Mouse (Mus musculus) spleen, postnatal 36 days (tissue): Measurements from ENCODE around the gene Snx20.
A peak's percentile ranks its signal among the peaks of the same experiment; 100 is the strongest.

Experiments
- DNase-seq, 2 experiments: peaks; one replicate each; pipeline ENCODE4 v3.0.0; 2022; ENCODE audit warnings: low spot score in 2 of 2, mixed read lengths in 1 of 2

Snx20 gene

DNA sequence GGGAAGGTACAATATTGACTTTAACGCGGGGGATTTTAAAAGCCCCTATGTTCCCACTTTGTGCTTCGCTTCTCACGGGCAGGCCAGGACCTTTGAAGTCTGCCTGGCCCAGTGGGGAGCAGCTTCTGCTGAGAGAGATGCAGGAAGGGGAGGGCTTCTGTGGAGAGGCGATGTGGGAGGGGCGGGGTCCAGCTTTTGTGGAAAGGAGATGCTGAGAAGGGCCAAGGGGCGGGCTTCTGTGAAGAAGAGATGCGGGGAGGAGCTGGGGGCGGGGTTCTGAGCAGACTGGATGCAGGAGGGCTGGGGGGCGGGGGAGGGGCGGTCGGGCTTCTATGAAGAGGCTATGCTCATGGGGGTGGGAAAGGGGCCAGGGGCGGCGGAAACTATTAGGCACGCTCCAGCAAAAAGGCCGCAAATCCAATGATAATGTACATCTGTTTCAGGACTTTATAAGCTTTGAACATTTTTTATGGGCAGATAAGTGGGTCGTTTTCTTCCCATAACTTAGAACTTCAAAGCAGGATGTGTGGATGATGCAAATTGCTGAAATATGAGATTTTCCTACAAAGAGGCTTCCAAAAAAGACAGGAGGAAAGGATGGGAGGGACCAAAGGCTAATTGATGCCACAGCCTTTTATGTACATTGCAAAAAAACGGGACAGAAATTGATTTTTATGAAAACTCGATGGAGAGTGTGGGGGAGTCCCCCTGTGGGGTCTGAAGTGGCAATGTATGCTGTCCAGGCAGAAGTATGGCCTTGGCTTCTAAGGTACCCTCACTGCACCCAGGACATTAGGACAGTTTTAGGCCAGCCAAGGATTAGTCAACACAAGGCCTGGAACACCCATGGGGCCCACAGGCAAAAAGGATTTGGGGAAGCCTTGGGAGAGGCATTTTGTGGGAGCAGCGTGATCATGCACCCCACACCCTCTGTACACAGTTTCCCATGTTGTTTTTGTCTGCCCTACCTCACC is 31.6 kb downstream of the Snx20 start:
- DNase-seq: peak in 1 of 2 experiments; percentile 24

DNA sequence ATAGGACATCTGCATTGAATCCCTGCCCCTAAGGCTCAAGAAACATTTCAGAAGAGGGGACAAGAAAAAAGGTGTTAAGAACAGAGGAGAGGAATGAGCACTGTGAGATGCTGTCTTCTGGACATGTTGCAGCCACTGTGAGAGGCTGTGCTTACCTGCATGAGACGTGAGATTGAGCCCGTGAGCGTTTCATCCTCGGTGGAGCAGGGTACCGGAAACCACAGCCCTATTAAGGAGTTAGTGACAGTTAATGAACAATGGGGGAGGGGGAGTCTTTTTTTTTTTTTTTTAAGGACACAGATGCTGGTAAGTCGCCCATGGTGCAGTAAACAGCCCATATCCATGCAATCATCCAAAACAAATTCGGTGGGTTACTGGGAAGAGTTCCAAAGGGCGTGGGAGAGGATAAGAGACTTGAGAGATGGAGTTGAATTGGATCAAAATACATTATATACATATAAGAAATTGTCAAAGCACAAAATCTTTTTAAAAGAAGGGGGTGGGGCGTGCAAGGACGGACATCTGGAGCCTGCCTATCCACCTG is 32.4 kb downstream of the Snx20 start:
- DNase-seq: no peak

DNA sequence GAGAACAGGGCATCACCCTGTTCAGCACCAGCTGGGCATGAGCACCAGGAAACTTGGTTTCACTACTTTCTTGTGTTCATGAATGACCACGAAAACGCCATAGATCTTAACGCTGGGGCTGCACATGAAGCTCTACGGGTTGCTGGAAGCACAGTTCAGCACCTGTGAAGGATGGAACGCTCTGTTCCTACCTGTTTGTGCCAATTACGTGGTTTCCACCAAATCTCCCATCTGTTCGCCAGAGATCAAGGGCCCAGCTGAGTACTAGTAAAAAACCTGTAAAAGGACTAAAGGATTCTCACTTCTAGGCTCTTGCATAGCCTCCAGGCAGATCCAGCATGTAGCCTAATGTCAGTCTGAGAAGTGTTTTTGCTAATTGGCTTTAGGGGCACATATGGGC is 36.4 kb downstream of the Snx20 start:
- no peak for DNase-seq

DNA sequence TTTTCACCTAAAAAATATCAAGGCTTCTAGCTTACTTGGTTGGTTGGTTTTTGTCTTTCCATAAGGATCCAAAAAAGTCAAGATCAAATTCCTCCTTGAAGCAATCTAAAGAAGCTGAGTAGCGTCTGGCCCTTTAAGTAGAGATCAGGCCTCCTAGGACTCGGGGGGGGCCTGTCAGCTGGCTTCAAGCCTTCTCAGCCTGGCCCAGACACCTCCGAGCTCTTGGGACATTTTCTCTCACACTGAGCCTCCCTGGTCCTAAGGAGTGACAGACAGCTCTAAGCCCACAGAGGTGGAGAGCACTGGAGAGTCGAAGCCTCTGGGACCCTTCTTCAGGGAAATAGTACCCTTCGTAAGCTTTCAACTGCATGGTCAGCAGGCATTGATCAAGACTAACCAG is 37.4 kb downstream of the Snx20 start:
- DNase-seq: no peak

DNA sequence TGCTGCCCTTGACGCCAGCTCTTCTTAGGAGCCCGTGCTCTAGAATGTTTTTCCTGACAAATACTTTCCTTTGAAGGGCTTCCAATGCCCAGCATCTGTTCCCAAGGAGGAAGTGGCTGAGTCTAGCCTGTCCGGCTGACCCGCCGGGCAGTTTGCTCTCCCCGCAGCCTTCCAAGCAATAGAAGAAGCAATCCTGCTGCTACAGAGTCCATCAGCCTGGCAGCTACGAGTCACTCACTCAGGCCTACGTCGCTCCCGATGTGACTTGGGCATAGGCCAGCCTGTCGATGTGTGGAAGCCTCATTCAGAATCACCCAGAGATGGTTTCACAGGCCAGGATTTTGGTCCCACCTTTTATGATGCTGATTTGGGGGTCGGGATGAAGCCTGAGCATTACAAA is 39.9 kb downstream of the Snx20 start:
- DNase-seq: no peak

DNA sequence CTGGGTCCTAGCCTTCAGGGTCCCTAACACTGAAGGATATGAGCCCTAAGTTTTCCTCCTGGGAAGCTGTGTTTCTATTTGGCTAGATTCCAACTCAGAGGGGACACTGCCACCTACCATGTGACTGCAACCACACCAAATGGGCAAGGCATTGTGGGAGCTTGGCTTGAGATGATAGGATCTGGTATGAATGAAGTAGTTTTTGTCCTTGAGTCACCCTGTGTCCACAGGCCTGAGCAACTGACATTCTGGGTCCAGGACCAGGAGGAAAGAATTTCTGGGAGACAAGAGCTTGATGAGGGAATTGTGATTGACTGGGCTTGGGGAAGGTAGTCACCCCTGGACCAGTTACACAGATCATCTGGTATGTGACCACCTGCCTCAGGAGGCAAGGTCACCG is 42.0 kb downstream of the Snx20 start:
- no peak for DNase-seq

DNA sequence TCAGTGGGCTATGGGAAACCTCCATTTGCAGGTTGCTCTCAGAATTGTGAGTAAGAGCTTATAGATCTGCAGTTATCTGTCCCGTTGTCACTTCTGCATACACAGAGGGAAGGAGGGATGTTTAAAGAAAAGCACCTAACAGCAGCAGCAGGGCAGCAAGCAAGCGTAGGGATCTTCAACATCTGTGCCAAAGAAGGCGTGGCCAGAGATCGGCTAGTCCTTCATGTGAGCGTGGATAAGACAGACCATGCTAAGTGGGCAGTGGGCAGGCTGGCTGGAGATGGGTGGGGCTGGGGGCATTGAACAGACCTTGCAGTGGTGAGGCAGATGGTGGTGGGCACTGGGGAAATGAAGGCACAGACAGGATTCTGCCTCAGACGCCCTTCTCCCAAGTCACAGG is 45.7 kb downstream of the Snx20 start:
- no peak for DNase-seq

DNA sequence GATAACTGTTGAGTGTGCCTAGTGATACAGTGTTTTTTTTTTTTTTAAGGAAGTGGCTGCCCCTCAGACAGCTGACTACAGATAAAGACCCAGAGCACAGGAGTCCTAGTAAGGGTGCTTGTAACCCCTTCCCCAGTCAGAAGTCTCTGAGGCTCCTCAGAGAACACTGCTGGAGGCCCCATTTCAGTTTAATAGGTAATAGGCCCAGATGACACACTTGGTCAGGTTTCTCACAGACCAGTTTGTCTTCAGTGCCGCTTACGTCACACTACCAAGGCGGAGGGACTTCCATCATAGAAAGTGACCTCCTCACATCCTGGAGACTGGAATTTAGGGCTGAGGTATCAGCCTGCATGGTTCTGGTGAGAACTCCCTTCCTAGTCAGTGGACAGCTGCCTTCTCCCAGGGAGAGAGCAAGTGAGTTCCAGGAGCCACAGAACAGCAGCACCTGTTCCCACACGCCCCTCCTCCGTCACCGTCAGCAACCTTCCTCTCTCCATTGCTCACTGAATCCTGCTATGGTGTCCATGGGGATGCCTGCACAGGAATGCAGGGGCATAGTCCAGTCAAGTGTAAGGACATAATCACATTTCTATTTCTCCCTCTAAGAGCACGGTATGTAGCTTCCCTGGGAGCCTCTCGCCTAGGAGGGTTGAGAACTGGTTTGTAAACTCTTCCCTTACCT is 47.6 kb downstream of the Snx20 start:
- DNase-seq: no peak

DNA sequence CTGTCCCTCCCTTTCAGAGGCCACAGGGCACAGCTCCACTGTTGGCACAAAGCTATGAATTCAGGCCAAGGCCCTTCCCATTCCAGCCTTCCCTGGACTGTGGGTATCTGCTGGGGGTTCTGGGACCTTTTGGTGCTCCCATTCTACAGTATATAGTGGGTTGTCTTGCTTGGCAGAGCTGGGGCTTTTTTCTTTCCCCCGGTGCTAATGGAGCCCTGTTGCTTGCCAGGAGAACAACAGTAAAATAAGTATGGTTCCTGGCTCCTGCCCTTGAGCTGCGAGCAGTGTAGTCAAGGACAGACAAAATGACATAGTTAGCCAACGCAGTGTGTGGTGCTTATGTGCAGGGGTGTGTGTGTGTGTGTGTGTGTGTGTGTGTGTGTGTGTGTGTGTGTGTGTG is 52.1 kb downstream of the Snx20 start:
- no peak for DNase-seq

DNA sequence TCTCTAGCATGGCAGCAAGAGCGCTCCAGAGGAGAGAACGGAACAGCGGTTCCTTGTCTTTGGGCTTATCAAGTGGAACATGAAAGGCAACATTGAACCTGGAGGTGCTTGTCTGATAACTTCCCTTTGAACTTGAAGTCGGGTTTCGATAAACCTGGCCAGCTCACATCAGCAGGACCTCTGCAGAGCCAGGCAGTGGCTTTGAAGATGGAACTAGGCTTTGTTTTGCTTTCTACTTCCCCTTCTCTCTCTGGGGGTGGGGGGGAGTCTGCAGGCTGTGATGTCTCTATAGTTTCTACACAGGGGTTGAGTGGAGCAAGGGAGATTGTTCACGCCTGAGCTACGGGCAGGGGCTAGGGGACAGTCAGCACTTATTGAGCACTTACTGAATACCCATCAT is 55.1 kb downstream of the Snx20 start:
- DNase-seq: peak; percentile 68 to 70

DNA sequence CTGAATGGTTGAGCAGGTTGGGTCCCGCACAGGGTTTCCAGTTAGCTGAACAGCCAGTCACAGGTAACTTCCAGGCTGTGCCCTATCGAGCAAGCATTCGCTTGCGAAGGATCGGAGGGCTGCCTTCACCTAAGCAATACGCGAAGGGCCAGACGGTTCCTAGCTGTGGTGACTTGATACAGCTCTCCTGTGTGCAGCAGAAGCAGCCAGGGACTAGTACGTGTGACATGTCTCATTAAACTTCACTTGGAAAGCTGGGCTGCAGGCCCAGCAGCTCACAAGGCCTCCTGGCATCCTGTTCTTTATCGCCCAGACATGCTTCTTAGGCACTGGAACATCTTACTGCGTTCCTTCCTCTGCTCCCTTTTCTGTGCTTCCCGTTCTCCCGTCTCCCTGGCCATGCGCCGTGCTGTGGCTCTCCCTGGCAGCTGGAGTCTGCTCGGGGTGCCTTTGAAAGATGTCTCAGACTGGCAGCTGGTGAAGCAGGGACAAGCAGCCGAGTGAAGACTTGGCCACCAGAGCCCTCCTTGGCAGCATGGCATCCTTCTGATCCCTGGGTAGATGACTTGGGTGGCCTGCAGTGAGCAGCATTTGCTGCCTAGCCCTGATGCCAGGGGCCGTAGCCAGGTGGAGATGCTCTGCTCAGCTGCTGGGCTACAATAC is 56.1 kb downstream of the Snx20 start:
- DNase-seq: no peak

DNA sequence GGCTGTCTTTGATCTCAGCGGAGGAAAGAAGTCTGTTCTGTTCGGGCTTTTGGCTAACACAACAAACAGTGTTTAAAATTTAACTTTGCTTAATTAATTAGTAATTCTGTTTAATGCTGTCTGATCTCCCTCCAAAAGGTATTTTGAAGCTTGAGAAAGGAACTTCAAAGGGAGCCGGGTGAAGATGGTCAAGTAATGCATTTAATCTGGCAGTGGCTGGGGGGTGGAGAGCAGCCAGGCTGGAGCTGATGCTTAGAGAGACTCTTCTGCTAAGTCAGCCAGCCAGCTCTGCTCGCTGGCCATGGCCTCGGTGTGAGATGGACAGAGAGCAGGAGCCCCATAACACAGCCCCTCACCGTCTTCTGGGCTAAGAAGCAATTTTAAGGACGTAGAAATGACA is 56.7 kb downstream of the Snx20 start:
- no peak for DNase-seq

DNA sequence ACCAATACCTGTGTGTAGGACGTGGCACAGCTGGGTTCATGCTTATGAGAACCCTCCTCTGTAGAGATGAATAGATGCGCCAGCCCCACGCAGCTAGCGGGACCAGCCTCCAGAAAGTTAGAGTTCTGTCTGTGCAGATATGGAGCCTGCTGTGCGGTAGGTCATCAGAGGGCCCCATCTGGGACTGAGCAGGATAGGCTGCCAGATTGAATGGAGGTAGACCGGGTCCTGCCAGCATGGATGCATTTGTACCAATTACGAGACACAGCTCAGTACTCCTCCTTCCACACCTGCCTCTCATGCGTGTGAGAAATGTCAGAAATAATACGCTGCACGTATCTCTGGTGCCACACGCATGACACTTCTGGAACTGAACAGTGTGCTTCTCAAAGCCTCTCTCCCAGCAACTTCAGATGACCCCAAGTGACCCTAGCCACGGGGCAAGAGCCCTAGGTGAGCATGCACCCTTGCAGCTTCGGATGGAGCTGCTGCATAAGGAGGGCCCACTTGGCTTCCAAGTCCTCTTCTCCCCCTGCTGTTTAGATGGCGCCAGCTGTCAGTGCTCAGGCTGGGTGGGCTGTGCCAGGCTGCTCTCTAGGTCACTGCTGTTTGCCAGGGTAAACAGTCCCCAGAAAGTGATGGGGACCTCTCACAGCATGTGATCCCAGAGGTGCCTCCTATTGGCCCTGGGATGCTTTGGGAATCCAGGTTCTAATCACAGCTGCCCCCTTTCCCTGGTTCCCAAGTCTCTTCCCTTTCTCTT is 57.3 kb downstream of the Snx20 start:
- DNase-seq: no peak

DNA sequence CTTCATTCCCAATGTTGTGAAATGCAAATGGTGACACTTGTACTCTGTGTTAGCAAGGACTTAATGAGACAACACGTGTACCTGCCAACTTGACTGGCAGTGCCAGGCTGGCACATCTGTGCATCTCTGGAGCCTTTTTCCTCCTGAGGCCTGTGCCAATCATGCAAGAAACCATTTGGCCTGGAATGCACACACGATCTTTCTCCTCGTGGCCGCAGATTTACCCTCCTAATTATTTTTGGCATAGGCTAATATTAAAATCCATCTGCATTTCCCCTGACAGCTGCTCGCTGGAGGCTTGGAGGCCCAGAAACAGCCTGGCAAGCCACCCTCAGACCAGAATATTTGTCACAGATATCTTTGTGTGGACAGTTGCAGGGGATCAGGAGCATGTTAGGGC is 58.3 kb downstream of the Snx20 start:
- no peak for DNase-seq
